Mouse (Mus musculus): ENCODE measurements around the gene Cpsf6. TPM values are rescaled to one million over a fixed set of nuclear protein-coding genes. Genes with fewer than 3 reads are reported as not detected.

Gene Cpsf6
- polyA plus RNA-seq, 1 experiment from 2014 or later: 164 TPM

DNA sequence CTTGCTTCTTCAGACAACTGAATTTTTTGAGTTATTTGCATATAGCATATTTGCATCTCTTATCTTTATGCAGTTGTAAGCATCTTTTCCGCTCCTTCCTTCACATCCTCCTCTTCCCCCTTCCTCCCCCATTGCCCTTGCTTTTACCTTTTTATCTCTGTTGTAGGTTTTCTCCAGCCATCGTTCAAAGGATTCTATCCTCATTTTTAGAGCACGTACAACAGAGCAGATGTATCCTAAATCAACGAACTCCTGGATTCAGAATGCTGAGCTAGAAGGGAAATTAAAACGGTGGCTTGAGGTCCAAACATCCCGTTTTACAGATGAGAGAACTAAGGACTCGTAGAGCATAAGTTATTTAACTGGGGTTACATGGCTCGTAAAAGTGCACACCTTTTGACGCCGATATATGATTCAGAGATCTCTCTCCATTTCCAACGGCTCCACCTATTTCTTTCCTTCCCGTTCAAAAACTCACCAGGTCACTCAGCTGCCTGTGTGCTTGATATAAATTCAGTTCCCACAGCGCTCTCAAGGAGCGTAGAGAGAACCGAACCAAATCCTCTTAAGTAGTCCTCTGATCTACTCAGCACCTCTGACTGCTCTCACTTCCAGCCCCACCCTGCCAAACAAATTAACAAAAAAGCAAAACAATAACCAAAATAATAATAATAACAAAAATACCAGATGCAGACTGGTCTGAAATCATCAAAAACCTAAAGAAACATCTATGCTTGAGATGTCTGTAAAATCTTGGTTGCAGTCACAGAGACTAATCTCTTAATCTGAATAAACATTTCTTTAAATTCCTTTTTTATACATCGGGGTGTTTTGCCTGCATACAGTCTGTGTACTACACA lies 2.2 kb downstream of the Cpsf6 start:
- WGBS: 16% methylated on average over 16 of the region's 16 CpGs
- Histone ChIP-seq H3K9ac (peak overlapping the region; percentile 100), H3K9me3 (replicated peaks) (no peaks in the 10 kb centered on the region), H3K27ac (no peak overlapping the region), H3K4me1 (peaks cover 18% of the 10 kb centered on the region), H3K4me3 (replicated peaks) (peak overlapping the region; percentile 94), H3K27me3 (no peaks in the 10 kb centered on the region), H3K36me3 (no peaks in the 10 kb centered on the region), H3K4me2 (peak overlapping the region; percentile 64)
- ATAC-seq (replicated peaks; ENCODE audit: low FRiP score): no peak

DNA sequence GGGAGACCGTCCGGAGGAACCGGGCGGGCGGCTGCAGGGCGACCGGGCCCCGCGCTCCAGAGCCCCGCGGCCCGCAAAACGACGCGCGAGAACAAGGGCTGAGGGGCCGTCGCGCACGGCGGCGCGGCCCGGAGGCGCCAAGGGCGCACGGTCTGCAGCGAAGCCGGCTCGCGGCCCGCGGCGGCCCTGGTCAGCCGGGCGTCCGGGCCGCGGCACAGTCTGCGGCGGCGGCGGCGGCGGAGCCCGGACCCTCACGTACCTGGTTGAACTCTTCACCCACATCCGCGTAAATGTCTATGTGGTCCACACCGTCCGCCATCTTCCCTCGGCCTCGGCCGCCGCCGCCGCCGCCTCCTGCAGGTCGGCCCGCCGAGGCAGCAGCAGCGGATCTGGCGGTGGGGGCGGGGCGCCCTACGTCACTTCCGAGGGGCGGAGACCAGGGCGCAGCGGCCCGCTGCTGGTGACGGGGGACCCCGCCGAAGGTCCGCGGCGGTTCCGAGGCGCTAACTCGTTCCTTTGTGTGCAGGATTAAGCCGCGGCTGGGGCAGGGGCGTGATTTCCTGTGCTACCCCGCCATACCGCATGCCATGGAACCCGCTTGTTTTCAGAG lies 3.1 kb downstream of the Cpsf6 start:
- Histone ChIP-seq H3K27ac (peak overlapping the region; percentile 96), H3K4me3 (replicated peaks) (peak overlapping the region; percentile 94), H3K4me2 (peak overlapping the region; percentile 64), H3K27me3 (no peaks in the 10 kb centered on the region), H3K9ac (peak overlapping the region; percentile 100), H3K9me3 (replicated peaks) (no peaks in the 10 kb centered on the region), H3K36me3 (no peaks in the 10 kb centered on the region), H3K4me1 (peaks cover 18% of the 10 kb centered on the region)
- peak; percentile 95 for ATAC-seq (replicated peaks; ENCODE audit: low FRiP score)
- WGBS: under 1% methylated on average over 85 of the region's 86 CpGs

DNA sequence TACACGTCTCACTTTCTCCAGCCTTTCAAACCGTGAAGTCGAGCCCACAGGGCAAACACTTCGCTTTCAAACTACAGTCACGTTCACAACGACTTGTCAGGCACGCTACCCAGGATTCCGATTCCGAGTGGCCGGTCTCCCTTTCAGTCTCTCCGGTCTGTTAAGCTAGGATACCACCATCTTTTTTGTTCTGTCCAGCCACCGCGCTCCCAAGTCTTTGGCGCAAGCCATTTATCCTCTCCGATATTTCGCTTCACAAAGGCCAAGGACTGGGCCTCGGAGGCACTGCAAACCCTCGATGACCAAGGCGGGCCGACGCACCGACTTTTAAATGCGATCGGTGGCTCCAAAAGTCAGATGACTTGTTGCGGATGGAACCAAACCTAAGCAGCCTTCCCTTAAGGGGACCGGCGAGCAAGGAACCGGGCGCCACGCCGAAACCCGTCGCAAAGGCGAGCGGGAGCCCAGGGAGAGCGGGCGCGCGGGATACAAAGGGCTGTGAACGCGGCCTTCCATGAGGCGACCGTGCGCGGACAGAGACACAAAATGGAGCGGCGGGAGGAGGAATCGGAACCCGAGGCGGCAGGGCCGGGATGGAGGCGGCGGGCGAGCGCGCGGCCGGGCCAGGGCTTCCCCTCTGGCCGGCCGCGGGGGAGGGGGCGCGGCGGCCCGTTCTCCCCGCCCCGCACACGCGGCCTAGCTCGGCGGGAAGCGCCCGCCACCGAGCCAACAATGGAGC lies 3.8 kb downstream of the Cpsf6 start:
- H3K27ac ChIP-seq: peak overlapping the region; percentile 96
- no peaks in the 10 kb centered on the region for H3K9me3 ChIP-seq (replicated peaks)
- peak overlapping the region; percentile 64 for H3K4me2 ChIP-seq
- peak overlapping the region; percentile 100 for H3K9ac ChIP-seq
- WGBS: under 1% methylated on average over 74 of the region's 74 CpGs
- H3K27me3 ChIP-seq: no peaks in the 10 kb centered on the region
- peak; percentile 75 for ATAC-seq (replicated peaks; ENCODE audit: low FRiP score)
- H3K4me3 ChIP-seq (replicated peaks): peak overlapping the region; percentile 94
- no peaks in the 10 kb centered on the region for H3K36me3 ChIP-seq
- H3K4me1 ChIP-seq: peaks cover 18% of the 10 kb centered on the region

DNA sequence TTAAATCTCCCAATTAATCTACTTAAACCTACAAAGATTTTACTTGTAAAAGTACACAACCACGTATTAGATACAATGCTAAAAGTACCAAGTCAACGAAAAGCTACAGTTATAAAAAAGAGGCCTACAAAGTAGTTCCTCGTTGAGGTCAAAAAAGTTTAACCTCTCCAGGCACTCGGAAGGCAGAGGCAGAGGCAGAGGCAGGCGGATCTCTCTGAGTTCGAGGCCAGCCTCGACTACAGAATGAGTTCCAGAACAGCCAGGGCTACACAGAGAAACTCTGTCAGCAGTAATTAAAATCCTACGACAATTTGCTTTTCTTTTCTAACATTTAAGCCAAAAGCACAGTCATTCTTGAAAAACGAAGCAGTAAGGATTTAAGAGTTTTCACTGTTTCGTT lies 4.7 kb downstream of the Cpsf6 start:
- 17% methylated on average over 10 of the region's 10 CpGs for WGBS

DNA sequence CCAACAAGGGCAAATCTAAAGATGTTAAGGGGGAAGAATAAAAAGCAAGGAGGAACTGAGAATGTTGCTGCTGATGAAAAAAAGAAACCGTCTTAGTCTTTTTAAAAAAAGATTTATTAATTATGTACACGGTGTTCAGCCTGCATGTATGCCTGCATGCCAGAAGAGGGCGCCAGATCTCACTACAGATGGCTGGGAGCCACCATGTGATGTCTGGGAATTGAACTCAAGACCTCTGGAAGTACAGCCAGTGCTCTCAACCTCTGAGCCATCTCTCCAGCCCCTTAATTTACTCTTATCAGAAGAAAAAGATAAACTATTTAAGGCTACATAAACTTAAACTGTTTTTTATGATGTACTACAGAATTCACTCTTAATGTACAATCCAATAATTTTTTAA lies 16.7 kb downstream of the Cpsf6 start:
- no peak overlapping the region for H3K9ac ChIP-seq
- H3K4me1 ChIP-seq: no peaks in the 10 kb centered on the region
- H3K4me2 ChIP-seq: no peak overlapping the region
- no peak for ATAC-seq (replicated peaks; ENCODE audit: low FRiP score)
- H3K27ac ChIP-seq: no peak overlapping the region
- no peak overlapping the region for H3K4me3 ChIP-seq (replicated peaks)
- H3K27me3 ChIP-seq: no peaks in the 10 kb centered on the region
- WGBS: 33% methylated on average over 3 of the region's 3 CpGs
- H3K9me3 ChIP-seq (replicated peaks): no peaks in the 10 kb centered on the region
- H3K36me3 ChIP-seq: peaks cover 82% of the 10 kb centered on the region

More for the DNA sequence above, 4.7 kb downstream of the Cpsf6 start:
- Histone ChIP-seq H3K4me1 (peaks cover 18% of the 10 kb centered on the region), H3K36me3 (no peaks in the 10 kb centered on the region), H3K27ac (no peak overlapping the region), H3K4me2 (peak overlapping the region; percentile 64), H3K27me3 (no peaks in the 10 kb centered on the region), H3K4me3 (replicated peaks) (peak overlapping the region; percentile 94), H3K9me3 (replicated peaks) (no peaks in the 10 kb centered on the region), H3K9ac (peak overlapping the region; percentile 100)
- ATAC-seq (replicated peaks; ENCODE audit: low FRiP score): no peak

DNA sequence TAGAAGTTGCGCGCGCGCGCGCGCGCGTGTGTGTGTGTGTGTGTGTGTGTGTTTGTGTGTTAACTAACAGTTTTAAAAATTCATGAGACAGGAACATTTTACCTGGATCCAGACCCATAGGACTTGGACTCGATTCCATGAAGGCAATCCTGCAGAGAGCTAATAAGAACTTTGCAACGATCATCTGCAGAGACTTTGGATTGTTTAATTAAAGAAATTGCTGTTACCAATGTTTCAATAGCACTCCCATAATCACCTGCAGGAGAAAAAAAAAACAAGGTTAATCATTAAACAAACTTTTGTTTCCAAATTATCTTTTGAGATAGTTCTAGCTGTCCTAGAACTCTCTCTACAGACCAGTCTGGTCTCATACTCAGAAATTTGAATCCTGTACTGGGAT lies 20.9 kb downstream of the Cpsf6 start:
- Histone ChIP-seq H3K9ac (no peak overlapping the region), H3K27ac (no peak overlapping the region), H3K36me3 (peaks cover 81% of the 10 kb centered on the region), H3K4me2 (no peak overlapping the region), H3K4me1 (no peaks in the 10 kb centered on the region), H3K27me3 (no peaks in the 10 kb centered on the region), H3K9me3 (replicated peaks) (no peaks in the 10 kb centered on the region), H3K4me3 (replicated peaks) (no peak overlapping the region)
- WGBS: 88% methylated on average over 11 of the region's 11 CpGs
- no peak for ATAC-seq (replicated peaks; ENCODE audit: low FRiP score)

DNA sequence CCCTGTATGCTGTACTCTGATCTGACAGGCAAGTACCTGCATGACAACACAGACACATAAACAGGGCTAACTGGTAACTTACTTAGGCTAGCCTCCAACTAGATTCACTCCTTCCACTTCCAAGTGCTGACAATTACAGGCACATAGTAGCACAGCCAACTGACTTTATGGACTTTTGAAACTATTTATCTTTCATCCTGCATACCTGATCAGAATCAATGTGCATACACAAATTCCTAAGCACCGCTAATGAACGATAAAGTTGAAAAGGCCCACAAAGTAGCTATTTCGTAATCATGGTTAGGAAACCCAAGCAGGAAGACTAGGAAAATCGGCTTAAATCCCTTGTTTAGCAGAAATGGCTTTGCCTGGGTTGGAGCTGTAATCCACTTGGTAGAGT lies 36.8 kb downstream of the Cpsf6 start:
- H3K9ac ChIP-seq: no peak overlapping the region
- WGBS: 85% methylated on average over 4 of the region's 4 CpGs

DNA sequence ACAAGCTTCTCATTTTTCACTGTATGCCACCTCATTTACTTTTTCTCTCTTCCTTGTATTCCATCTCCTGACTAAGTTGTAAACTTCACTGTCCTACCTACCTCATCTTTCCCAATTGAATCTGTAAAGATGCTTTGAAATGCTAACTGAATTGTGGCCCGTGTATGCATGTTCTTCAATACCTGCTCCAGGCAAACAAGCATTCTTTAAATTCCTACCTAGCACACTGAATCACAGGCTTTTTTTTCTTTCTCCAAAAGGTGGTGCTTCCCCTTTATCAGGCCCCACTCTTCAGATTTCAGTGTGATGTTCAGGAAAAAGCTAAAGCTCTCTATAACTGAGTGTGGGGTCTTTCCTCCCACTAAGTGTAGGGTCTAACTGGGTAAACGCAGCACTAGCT lies 37.4 kb downstream of the Cpsf6 start:
- 69% methylated on average over 2 of the region's 2 CpGs for WGBS
- Histone ChIP-seq H3K4me3 (replicated peaks) (no peak overlapping the region), H3K27ac (no peak overlapping the region), H3K9me3 (replicated peaks) (no peaks in the 10 kb centered on the region), H3K4me2 (no peak overlapping the region), H3K27me3 (no peaks in the 10 kb centered on the region), H3K4me1 (no peaks in the 10 kb centered on the region), H3K9ac (no peak overlapping the region), H3K36me3 (peaks cover 13% of the 10 kb centered on the region)
- no peak for ATAC-seq (replicated peaks; ENCODE audit: low FRiP score)

More for the DNA sequence above, 36.8 kb downstream of the Cpsf6 start:
- H3K4me1 ChIP-seq: no peaks in the 10 kb centered on the region
- H3K4me2 ChIP-seq: no peak overlapping the region
- ATAC-seq (replicated peaks; ENCODE audit: low FRiP score): no peak
- peaks cover 13% of the 10 kb centered on the region for H3K36me3 ChIP-seq
- H3K27me3 ChIP-seq: no peaks in the 10 kb centered on the region
- H3K4me3 ChIP-seq (replicated peaks): no peak overlapping the region
- H3K27ac ChIP-seq: no peak overlapping the region
- no peaks in the 10 kb centered on the region for H3K9me3 ChIP-seq (replicated peaks)

DNA sequence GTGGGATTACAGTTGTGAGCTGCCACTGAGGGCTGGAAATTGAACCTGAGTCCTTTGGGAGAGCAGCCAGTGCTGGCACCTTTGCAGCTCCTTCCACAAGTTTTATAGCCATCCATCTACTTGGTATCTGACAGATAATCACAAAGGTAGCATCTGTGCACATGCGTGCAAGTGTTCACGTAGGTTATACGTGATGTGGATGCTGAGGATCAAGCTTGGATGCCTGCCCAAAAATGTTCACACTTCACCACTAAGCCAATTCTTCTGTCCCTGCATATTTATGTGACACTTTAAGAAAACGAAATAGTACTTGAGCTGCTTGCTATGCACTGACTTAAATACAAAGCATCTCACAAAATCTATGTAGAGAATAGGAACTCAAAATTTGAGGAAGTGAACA lies 38.8 kb downstream of the Cpsf6 start:
- Histone ChIP-seq H3K4me3 (replicated peaks) (no peak overlapping the region), H3K36me3 (peaks cover 3% of the 10 kb centered on the region; the same call in 1 of the 2 replicates), H3K4me2 (no peak overlapping the region), H3K27ac (no peak overlapping the region), H3K9me3 (replicated peaks) (no peaks in the 10 kb centered on the region), H3K27me3 (no peaks in the 10 kb centered on the region), H3K4me1 (no peaks in the 10 kb centered on the region), H3K9ac (no peak overlapping the region)
- no peak for ATAC-seq (replicated peaks; ENCODE audit: low FRiP score)
- 83% methylated on average over 4 of the region's 4 CpGs for WGBS

DNA sequence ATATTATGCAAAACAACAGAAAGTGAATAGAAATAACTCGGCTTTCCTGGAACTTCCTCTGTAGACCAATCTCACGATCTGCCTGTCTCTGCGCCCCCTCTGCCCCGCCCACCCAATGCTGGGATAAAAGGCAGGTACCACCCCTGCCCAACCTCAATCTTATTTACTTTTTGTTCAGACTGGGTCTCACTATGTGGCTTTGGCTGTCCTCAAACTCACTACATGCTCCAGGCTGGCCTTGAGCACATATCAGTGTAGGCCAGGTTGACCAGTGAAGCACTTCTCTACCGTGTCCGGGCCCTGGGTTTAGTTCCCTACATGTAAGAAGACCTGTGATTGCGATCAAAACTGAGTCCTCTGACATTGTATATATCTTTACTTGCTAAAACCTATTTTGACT lies 40.6 kb downstream of the Cpsf6 start:
- no peak overlapping the region for H3K4me3 ChIP-seq (replicated peaks)
- no peaks in the 10 kb centered on the region for H3K9me3 ChIP-seq (replicated peaks)
- no peak overlapping the region for H3K4me2 ChIP-seq
- H3K4me1 ChIP-seq: no peaks in the 10 kb centered on the region
- H3K27me3 ChIP-seq: no peaks in the 10 kb centered on the region
- WGBS: 81% methylated on average over 7 of the region's 7 CpGs
- H3K9ac ChIP-seq: no peak overlapping the region
- H3K27ac ChIP-seq: no peak overlapping the region
- ATAC-seq (replicated peaks; ENCODE audit: low FRiP score): no peak
- no peaks in the 10 kb centered on the region; the same call in 1 of the 2 replicates for H3K36me3 ChIP-seq

DNA sequence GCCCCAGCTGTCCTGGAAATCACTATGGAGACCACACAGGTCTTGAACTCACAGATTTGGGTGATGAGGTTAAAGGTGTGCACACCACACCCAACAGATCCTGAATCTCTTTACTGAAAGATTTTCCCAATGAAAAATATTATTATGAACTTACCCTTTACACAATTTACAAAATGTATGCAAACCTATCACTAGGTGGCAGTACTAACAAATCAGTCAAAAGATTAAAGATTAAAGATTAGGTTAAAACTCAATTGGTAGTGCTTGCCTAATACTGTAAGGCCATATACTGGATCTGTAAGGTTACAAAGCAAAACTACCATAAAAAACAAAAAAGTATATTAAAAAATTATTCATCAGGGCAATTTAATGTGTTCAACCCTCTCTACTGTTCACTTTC lies 41.9 kb downstream of the Cpsf6 start:
- Histone ChIP-seq H3K9ac (no peak overlapping the region), H3K4me2 (no peak overlapping the region), H3K4me1 (no peaks in the 10 kb centered on the region), H3K27me3 (no peaks in the 10 kb centered on the region), H3K27ac (no peak overlapping the region), H3K36me3 (no peaks in the 10 kb centered on the region), H3K4me3 (replicated peaks) (no peak overlapping the region), H3K9me3 (replicated peaks) (no peaks in the 10 kb centered on the region)
- no peak for ATAC-seq (replicated peaks; ENCODE audit: low FRiP score)

DNA sequence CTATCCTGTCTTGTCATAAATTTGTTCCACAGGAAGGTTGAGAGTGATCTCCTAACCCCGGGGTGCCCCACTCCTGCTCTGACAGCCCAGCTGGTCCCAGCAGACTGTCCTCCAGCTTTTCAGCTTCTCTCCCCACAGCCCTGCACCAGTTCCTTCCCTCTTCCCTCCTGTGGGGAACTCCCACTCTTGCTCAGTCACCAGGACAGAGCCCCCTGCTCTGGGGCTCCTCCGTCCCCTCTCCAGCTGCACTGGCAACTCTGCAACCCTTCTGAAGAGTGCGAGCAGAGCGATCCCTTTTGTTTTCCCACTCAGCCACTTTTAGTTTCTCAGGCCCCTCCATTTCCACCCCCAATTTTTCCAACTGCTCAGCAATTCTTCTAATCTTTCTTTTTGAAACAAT lies 44.2 kb downstream of the Cpsf6 start:
- no peak overlapping the region for H3K4me3 ChIP-seq (replicated peaks)
- no peaks in the 10 kb centered on the region for H3K27me3 ChIP-seq
- no peak overlapping the region for H3K4me2 ChIP-seq
- no peaks in the 10 kb centered on the region for H3K9me3 ChIP-seq (replicated peaks)
- WGBS: 26% methylated on average over 4 of the region's 4 CpGs
- peak; percentile 74 for ATAC-seq (replicated peaks; ENCODE audit: low FRiP score)
- H3K27ac ChIP-seq: no peak overlapping the region
- no peaks in the 10 kb centered on the region for H3K36me3 ChIP-seq
- H3K4me1 ChIP-seq: no peaks in the 10 kb centered on the region
- no peak overlapping the region for H3K9ac ChIP-seq
